42 mouse cellular contexts compared by ENCODE assay signal in the genomic region with DNA sequence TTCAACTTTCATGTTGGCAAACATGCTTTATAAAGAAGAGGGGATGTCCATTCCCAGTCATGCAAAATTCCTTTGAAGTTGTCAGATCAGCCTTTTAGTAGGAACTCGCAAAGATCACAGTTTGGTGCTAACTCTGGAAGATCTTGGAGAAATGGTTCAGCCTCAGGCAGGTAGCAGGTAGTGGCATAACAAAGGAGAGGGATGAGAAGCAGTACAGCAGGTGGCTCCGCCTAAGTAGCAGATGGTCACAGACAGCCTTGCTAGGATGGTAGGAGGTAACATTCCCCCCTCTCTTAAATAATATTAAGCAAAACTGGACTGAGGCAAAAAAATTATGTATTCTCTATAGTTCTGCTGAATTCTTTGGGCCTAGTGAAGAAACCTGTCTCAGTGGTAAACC. TPM values are rescaled to one million over a fixed set of nuclear protein-coding genes. Genes with fewer than 3 reads are reported as not detected.
"Had no signal": no experiment of that assay in that cellular context is flagged by ENCODE, and none has a peak within 500 bp of the region (broad histone marks: within the 10 kb centered on the region; RNA-seq: fewer than 3 reads in every experiment).

No protein-coding gene starts in this region.

- DNase-seq: gastrocnemius, postnatal 14 days; gastrocnemius, postnatal 36 days; heart, adult 11 months; heart, adult 2 months; heart, postnatal 14 days; heart, postnatal 36 days; kidney, adult 11 months; kidney, adult 2 months; kidney, adult 9 months; kidney, postnatal 14 days; kidney, postnatal 36 days; liver; liver, embryonic 13.5 days had no signal

- H3K4me3 ChIP-seq: heart, adult 2 months; heart, embryonic 13.5 days; heart, embryonic 15.5 days; hindbrain, embryonic 13.5 days; hindbrain, embryonic 15.5 days; kidney, embryonic 15.5 days; left cerebral cortex, adult 2 months; limb, embryonic 10.5 days; limb, embryonic 12.5 days; liver, embryonic 13.5 days; liver, embryonic 15.5 days had no signal

- H3K27me3 ChIP-seq: heart, embryonic 13.5 days; heart, embryonic 15.5 days; hindbrain, embryonic 13.5 days; hindbrain, embryonic 15.5 days; kidney, embryonic 15.5 days; limb, embryonic 12.5 days; liver, embryonic 13.5 days; liver, embryonic 15.5 days had no signal

- H3K9ac ChIP-seq: heart, embryonic 13.5 days; heart, embryonic 15.5 days; hindbrain, embryonic 13.5 days; hindbrain, embryonic 15.5 days; kidney, embryonic 15.5 days; limb, embryonic 12.5 days; liver, embryonic 13.5 days; liver, embryonic 15.5 days had no signal

- H3K4me1 ChIP-seq: heart, embryonic 13.5 days; heart, embryonic 15.5 days; hindbrain, embryonic 13.5 days; hindbrain, embryonic 15.5 days; kidney, embryonic 15.5 days; limb, embryonic 10.5 days; limb, embryonic 12.5 days; liver, embryonic 13.5 days; liver, embryonic 15.5 days had no signal

- H3K9me3 ChIP-seq: limb, embryonic 10.5 days; liver, embryonic 13.5 days; liver, embryonic 15.5 days had no signal

- H3K27ac ChIP-seq: heart, adult 2 months; heart, embryonic 13.5 days; heart, embryonic 15.5 days; hindbrain, embryonic 13.5 days; hindbrain, embryonic 15.5 days; hindbrain, postnatal 0 days; kidney, embryonic 15.5 days; kidney, postnatal 0 days; left cerebral cortex, adult 2 months; limb, embryonic 10.5 days; limb, embryonic 12.5 days; liver, embryonic 13.5 days; liver, embryonic 15.5 days had no signal

- H3K36me3 ChIP-seq: heart, embryonic 13.5 days; heart, embryonic 15.5 days; hindbrain, embryonic 13.5 days; hindbrain, embryonic 15.5 days; kidney, embryonic 15.5 days; limb, embryonic 10.5 days; limb, embryonic 12.5 days; liver, embryonic 13.5 days; liver, embryonic 15.5 days had no signal

RNA-seq across cellular contexts. Expression of a gene that starts 20.8 kb away (rescaled TPM):
- total RNA-seq: gastrocnemius, adult 18-20 months; gastrocnemius, adult 8-10 months; gastrocnemius, postnatal 14 days; gastrocnemius, postnatal 36 days; heart, adult 2 months; heart, postnatal 14 days; heart, postnatal 36 days; hematopoietic stem cell, adult 5-6 weeks; hindbrain, postnatal 0 days; layer of hippocampus, adult 18-20 months; layer of hippocampus, adult 8-10 months; layer of hippocampus, postnatal 10 days; layer of hippocampus, postnatal 25 days; left cerebral cortex, adult 2 months; left cerebral cortex, postnatal 14 days; left cerebral cortex, postnatal 36 days had no signal
- polyA plus RNA-seq: gonadal fat pad, adult 2 months; heart, adult 2 months; heart, embryonic 11.5 days; heart, embryonic 13.5 days; heart, embryonic 15.5 days; heart, postnatal 0 days; hindbrain, embryonic 11.5 days; hindbrain, embryonic 13.5 days; hindbrain, embryonic 15.5 days; hindbrain, postnatal 0 days; intestine, embryonic 14.5 days; intestine, embryonic 16.5 days; kidney, adult 2 months; kidney, embryonic 15.5 days; kidney, postnatal 0 days; large intestine, adult 2 months; limb, embryonic 10.5 days; limb, embryonic 12.5 days; limb, embryonic 14.5 days; liver, embryonic 11.5 days; liver, embryonic 13.5 days; liver, embryonic 15.5 days had no signal

RNA-seq across cellular contexts. Expression of a gene that starts 26.9 kb away (rescaled TPM):
- total RNA-seq: gastrocnemius, adult 18-20 months; gastrocnemius, adult 8-10 months; gastrocnemius, postnatal 14 days; gastrocnemius, postnatal 36 days; heart, adult 2 months; heart, postnatal 14 days; heart, postnatal 36 days; hematopoietic stem cell, adult 5-6 weeks; hindbrain, postnatal 0 days; layer of hippocampus, adult 18-20 months; layer of hippocampus, adult 8-10 months; layer of hippocampus, postnatal 10 days; layer of hippocampus, postnatal 25 days; left cerebral cortex, adult 2 months; left cerebral cortex, postnatal 14 days; left cerebral cortex, postnatal 36 days had no signal
- polyA plus RNA-seq: gonadal fat pad, adult 2 months; heart, adult 2 months; heart, embryonic 11.5 days; heart, embryonic 13.5 days; heart, embryonic 15.5 days; heart, postnatal 0 days; hindbrain, embryonic 11.5 days; hindbrain, embryonic 13.5 days; hindbrain, embryonic 15.5 days; hindbrain, postnatal 0 days; intestine, embryonic 14.5 days; intestine, embryonic 16.5 days; kidney, adult 2 months; kidney, embryonic 15.5 days; kidney, postnatal 0 days; large intestine, adult 2 months; limb, embryonic 10.5 days; limb, embryonic 12.5 days; limb, embryonic 14.5 days; liver, embryonic 11.5 days; liver, embryonic 13.5 days; liver, embryonic 15.5 days had no signal
